Mouse (Mus musculus) forebrain, postnatal 0 days (tissue): ENCODE data around the gene Flnc. TPM values are rescaled to one million over a fixed set of nuclear protein-coding genes. Genes with fewer than 3 reads are reported as not detected.
"Not testable (repeated sequence)": the region's sequence is repeated elsewhere in the genome, so short reads cannot be mapped to it uniquely, and the experiment has no call there.

ENCODE experiments used
- ATAC-seq: fragments of 200-750 bp; cut with Nextera tagmentation; 2 replicates; pipeline ENCODE4 v1.8.0; 2017; ENCODE audit warnings: mild to moderate bottlenecking, moderate library complexity
- DNase-seq: peaks from one replicate; pipeline ENCODE4 v3.0.0-alpha.2; 2015
- H3K27ac ChIP-seq: fragments of 300-500 bp; sonication (generic); 2 replicates; pipeline ENCODE4 v1.5.1; 2014; ENCODE audit warnings: low read depth, mild to moderate bottlenecking, antibody characterized with exemption, low read length, moderate library complexity, mixed read lengths
- H3K27me3 ChIP-seq: fragments of 300-500 bp; sonication (generic); 2 replicates; pipeline ENCODE4 v1.6.1; 2014; ENCODE audit warnings: mild to moderate bottlenecking, low read length, mixed read lengths; ENCODE audit not compliant: insufficient read depth
- H3K36me3 ChIP-seq: fragments of 300-500 bp; sonication (generic); 2 replicates; pipeline ENCODE4 v1.6.1; 2014; ENCODE audit warnings: mild to moderate bottlenecking, moderate library complexity; ENCODE audit not compliant: insufficient read depth
- H3K4me1 ChIP-seq: fragments of 300-500 bp; sonication (generic); 2 replicates; pipeline ENCODE4 v1.6.1; 2014; ENCODE audit warnings: antibody characterized with exemption; ENCODE audit not compliant: insufficient read depth
- H3K4me2 ChIP-seq: fragments of 300-500 bp; sonication (generic); 2 replicates; pipeline ENCODE4 v1.6.1; 2014; ENCODE audit warnings: low read depth, mild to moderate bottlenecking, moderate library complexity
- H3K4me3 ChIP-seq: fragments of 300-500 bp; sonication (generic); 2 replicates; pipeline ENCODE4 v1.5.1; 2014; ENCODE audit warnings: low read depth, low read length, mixed read lengths
- H3K9ac ChIP-seq: fragments of 300-500 bp; sonication (generic); 2 replicates; pipeline ENCODE4 v1.6.1; 2014; ENCODE audit warnings: mild to moderate bottlenecking
- H3K9me3 ChIP-seq: fragments of 300-500 bp; sonication (generic); 2 replicates; pipeline ENCODE4 v1.6.1; 2016; ENCODE audit warnings: low read length
- CTCF ChIP-seq: sonication (generic); IDR thresholded peaks from 2 replicates; pipeline ENCODE4 v1.5.1; 2016; ENCODE audit warnings: antibody characterized with exemption, control low read depth, low read depth
- WGBS: fragments of 180-500 bp; shearing (Covaris S2); extraction: QIAGEN DNeasy Blood & Tissue Kit; methylation state at CpG from one replicate; pipeline ENCODE4 v1.1.7; 2014; 5-methylcytosine and 5-hydroxymethylcytosine counted together
- polyA plus RNA-seq: library from polyadenylated mRNA; unstranded; fragments of >200 nt; fragmentation: Nextera tagmentation; extraction: Ambion mirVana; gene quantifications from 2 replicates; pipeline ENCODE4 v1.2.1, GENCODE M21; 2015
- total RNA-seq: library from RNA; depleted of rRNA; stranded (reverse); fragments of >200 nt; gene quantifications from 2 replicates; pipeline ENCODE4 v1.2.3, GENCODE M21; 2014; rRNA removed

Gene Flnc
- total RNA-seq, result 4.3 and 7.9 TPM in 2 replicates
- polyA plus RNA-seq, result 0.70 and 0.90 TPM in 2 replicates

GRCm38 (mm10) chr6:29433038-29433803 is at the start of gene Flnc:
Gene Flnc (plus strand): TSS chr6:29433256.
- H3K27me3 ChIP-seq, result peaks cover 29% of the 10 kb centered on the region
- H3K36me3 ChIP-seq, result no peaks in the 10 kb centered on the region
- H3K4me2 ChIP-seq, result peak within 1 kb of the TSS; percentile 66
- no peak for ATAC-seq
- WGBS, result 2% methylated on average over 64 of the region's 77 CpGs
- H3K9ac ChIP-seq, result peak within 1 kb of the TSS; percentile 43
- H3K4me3 ChIP-seq, result peak within 1 kb of the TSS; percentile 33
- no peak for TF ChIP-seq CTCF
- no peak within 1 kb of the TSS for H3K27ac ChIP-seq
- DNase-seq, result no peak
- 0 out of 2 replicates have a peak, but pooled peaks cover 8% of the 10 kb centered on the region for H3K4me1 ChIP-seq
- no peaks in the 10 kb centered on the region for H3K9me3 ChIP-seq

GRCm38 (mm10) chr6:29388052-29388518 is 45.0 kb upstream of the Flnc start, which contains the start of gene Opn1sw:
Gene Opn1sw (minus strand): TSS chr6:29388468.
- no peak within 1 kb of the TSS for H3K27ac ChIP-seq
- no peak for DNase-seq

DNA sequence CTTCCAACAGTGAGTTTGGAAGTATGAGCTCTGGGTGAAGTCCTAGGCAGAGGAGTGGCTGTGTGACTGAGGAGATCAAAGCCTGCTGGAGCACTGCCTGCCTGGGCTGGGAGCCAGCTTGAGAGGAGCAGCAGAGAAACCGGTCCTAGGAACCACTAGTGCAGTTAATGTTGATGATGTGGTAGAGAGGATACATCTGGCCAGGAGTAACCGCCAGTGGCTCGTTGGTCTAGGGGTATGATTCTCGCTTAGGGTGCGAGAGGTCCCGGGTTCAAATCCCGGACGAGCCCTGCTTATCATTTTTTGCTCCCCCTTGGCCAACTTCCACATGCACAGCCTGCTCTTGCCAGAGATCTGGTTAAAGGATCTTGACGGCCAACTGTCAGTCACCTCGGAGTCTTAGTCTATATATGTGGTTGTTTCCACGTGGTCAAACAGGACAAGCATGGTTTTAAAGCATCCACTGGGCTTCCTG is 44.4 kb upstream of the Flnc start:
- 6% methylated on average over 11 of the region's 11 CpGs for WGBS
- H3K36me3 ChIP-seq, result no peaks in the 10 kb centered on the region
- peak; percentile 80 for DNase-seq
- no peak overlapping the region for H3K4me3 ChIP-seq
- H3K4me2 ChIP-seq, result no peak overlapping the region
- no peak for TF ChIP-seq CTCF
- H3K9ac ChIP-seq, result no peak overlapping the region
- no peaks in the 10 kb centered on the region for H3K9me3 ChIP-seq
- no peak overlapping the region for H3K27ac ChIP-seq
- peak; percentile 88 for ATAC-seq
- peaks cover 2% of the 10 kb centered on the region; the same call in 1 of the 2 replicates for H3K4me1 ChIP-seq
- H3K27me3 ChIP-seq, result no peaks in the 10 kb centered on the region

More at GRCm38 (mm10) chr6:29388052-29388518, 45.0 kb upstream of the Flnc start, which contains the start of gene Opn1sw:
- Histone ChIP-seq H3K9me3 (no peaks in the 10 kb centered on the region), H3K4me2 (0 out of 2 replicates have a peak within 1 kb of the TSS, but pooled peaks have one; percentile 5), H3K4me3 (no peak within 1 kb of the TSS), H3K36me3 (no peaks in the 10 kb centered on the region), H3K4me1 (peaks cover 2% of the 10 kb centered on the region; the same call in 1 of the 2 replicates), H3K9ac (no peak within 1 kb of the TSS), H3K27me3 (no peaks in the 10 kb centered on the region)
- peak; percentile 14; the same call in 1 of the 2 replicates for ATAC-seq
- 5% methylated on average over 12 of the region's 12 CpGs for WGBS
- TF ChIP-seq CTCF, result no peak

DNA sequence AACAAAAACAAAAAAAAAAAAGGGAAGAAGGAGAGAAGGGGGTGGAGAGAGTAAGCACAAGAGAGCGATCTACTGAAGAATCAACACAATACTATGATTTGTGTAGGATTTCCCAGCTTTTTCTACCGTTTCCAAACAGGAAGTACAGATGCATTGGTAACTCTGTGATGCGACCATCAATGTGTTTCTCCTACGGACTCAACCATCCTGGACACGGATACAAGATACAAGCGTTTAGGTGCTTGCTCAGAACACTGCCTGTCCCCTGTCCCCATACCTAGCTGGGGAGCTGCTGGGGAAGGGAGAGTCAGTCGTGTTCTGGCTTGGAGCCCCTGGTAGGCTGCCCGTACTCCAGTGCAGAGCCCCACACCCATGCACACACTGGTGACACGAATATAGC is 43.6 kb upstream of the Flnc start:
- 58% methylated on average over 9 of the region's 9 CpGs for WGBS
- peaks cover 2% of the 10 kb centered on the region; the same call in 1 of the 2 replicates for H3K4me1 ChIP-seq

GRCm38 (mm10) chr6:29390500-29390899 is 42.6 kb upstream of the Flnc start:
- H3K9me3 ChIP-seq, H3K27ac ChIP-seq, H3K4me3 ChIP-seq, H3K4me1 ChIP-seq, H3K36me3 ChIP-seq, DNase-seq, H3K4me2 ChIP-seq, H3K9ac ChIP-seq, H3K27me3 ChIP-seq, ATAC-seq: not testable (repeated sequence)
- WGBS, result 96% methylated on average over 1 of the region's 1 CpGs

More for the DNA sequence above, 43.6 kb upstream of the Flnc start:
- Histone ChIP-seq H3K27me3 (no peaks in the 10 kb centered on the region), H3K9ac (no peak overlapping the region), H3K4me2 (no peak overlapping the region), H3K4me3 (no peak overlapping the region), H3K36me3 (no peaks in the 10 kb centered on the region), H3K9me3 (no peaks in the 10 kb centered on the region), H3K27ac (no peak overlapping the region)
- DNase-seq (no peak), ATAC-seq (no peak)
- no peak for TF ChIP-seq CTCF

GRCm38 (mm10) chr6:29391241-29391640 is 41.8 kb upstream of the Flnc start:
- H3K27ac ChIP-seq, H3K4me1 ChIP-seq, H3K9ac ChIP-seq, H3K36me3 ChIP-seq, H3K4me2 ChIP-seq, H3K4me3 ChIP-seq, ATAC-seq, DNase-seq, H3K27me3 ChIP-seq, H3K9me3 ChIP-seq: not testable (repeated sequence)
- WGBS, result 80% methylated on average over 8 of the region's 8 CpGs

GRCm38 (mm10) chr6:29391802-29392201 is 41.3 kb upstream of the Flnc start:
- Histone ChIP-seq H3K9me3 (no peaks in the 10 kb centered on the region), H3K4me3 (no peak overlapping the region), H3K27ac (no peak overlapping the region), H3K27me3 (no peaks in the 10 kb centered on the region), H3K36me3 (no peaks in the 10 kb centered on the region), H3K4me2 (no peak overlapping the region), H3K9ac (no peak overlapping the region), H3K4me1 (peaks cover 7% of the 10 kb centered on the region; the same call in 1 of the 2 replicates)
- DNase-seq, result no peak
- WGBS, result 68% methylated on average over 4 of the region's 4 CpGs
- peak; percentile 53 for TF ChIP-seq CTCF
- no peak for ATAC-seq
